ENCODE assay signal across 8 mouse cellular contexts in the genomic region with DNA sequence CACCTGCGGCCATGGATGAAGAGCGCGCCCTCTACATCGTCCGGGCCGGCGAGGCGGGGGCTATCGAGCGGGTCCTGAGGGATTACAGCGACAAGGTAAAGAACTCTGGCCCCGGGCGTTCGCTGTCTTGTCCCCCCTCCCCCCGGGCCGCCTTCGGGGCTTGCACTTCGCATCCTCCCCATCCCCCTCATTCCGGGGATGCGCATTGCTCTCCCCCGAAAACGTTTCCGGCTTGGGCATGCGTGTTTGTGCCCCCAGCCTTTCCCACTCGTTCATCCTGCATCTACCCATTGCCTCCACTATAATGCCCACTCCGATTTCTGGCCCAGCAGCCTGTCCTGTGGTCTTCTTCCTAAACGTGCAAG. TPM values are rescaled to one million over a fixed set of nuclear protein-coding genes. Genes with fewer than 3 reads are reported as not detected.
DNase-seq lines count a peak whose midpoint lies in the region; ATAC-seq and TF ChIP-seq lines count a peak whose summit lies in the region.

No protein-coding gene starts in this region.

- 0 out of 2 replicates have a peak, but pooled peaks cover 8% of the 10 kb centered on the region for H3K4me1 ChIP-seq in heart, postnatal 0 days (ENCODE audit: control insufficient read depth, insufficient read depth)
- H3K4me1 ChIP-seq in CH12.LX (ENCODE audit: control insufficient read depth in 1 of 2, insufficient read depth in 2 of 2): peaks cover 0 to 19% of the 10 kb centered on the region in 2 experiments; a peak in 2 of 4 replicates
- peaks cover 13% of the 10 kb centered on the region for H3K4me1 ChIP-seq in intestine, embryonic 14.5 days (replicated peaks; ENCODE audit: control insufficient read depth, insufficient read depth, low read length)
- H3K4me1 ChIP-seq in midbrain, embryonic 12.5 days: peaks cover 15% of the 10 kb centered on the region

- H3K27me3 ChIP-seq in heart, postnatal 0 days (ENCODE audit: control insufficient read depth, insufficient read depth, low read length): no peaks in the 10 kb centered on the region
- H3K27me3 ChIP-seq in CH12.LX (replicated peaks): no peaks in the 10 kb centered on the region
- no peaks in the 10 kb centered on the region for H3K27me3 ChIP-seq in intestine, embryonic 14.5 days (replicated peaks; ENCODE audit: control insufficient read depth, insufficient read depth, low read length)
- H3K27me3 ChIP-seq in midbrain, embryonic 12.5 days: no peaks in the 10 kb centered on the region

- H3K4me3 ChIP-seq in heart, postnatal 0 days (ENCODE audit: low read depth, low read length): peak overlapping the region; percentile 97
- peak overlapping the region; percentile 76 to 85 (median 82) for H3K4me3 ChIP-seq in CH12.LX (replicated peaks in 1 of 3; ENCODE audit: low read depth in 2 of 3, low read length in 2 of 3, poor library complexity in 1 of 3)
- H3K4me3 ChIP-seq in intestine, embryonic 14.5 days (ENCODE audit: low read depth, low read length): peak overlapping the region; percentile 72
- H3K4me3 ChIP-seq in midbrain, embryonic 12.5 days: peak overlapping the region; percentile 83

- no peak for TF ChIP-seq CTCF in heart, postnatal 0 days (IDR thresholded peaks at IDR 0.05; ENCODE audit: low read depth)
- no peak for TF ChIP-seq CTCF in CH12.LX (conservative IDR thresholded peaks at IDR 0.05 in 1 of 2, IDR thresholded peaks at IDR 0.05 in 1 of 2; ENCODE audit: low read depth in 2 of 2, low read length in 2 of 2)

- ATAC-seq in heart, postnatal 0 days (ENCODE audit: insufficient read depth, low read depth): no peak
- no peak; the same call in 1 of the 2 replicates for ATAC-seq in intestine, embryonic 14.5 days (replicated peaks; ENCODE audit: low FRiP score, low TSS enrichment, low read depth)
- no peak; the same call in 1 of the 2 replicates for ATAC-seq in midbrain, embryonic 12.5 days (ENCODE audit: low FRiP score, low read depth)

- peak overlapping the region; percentile 92 for H3K9ac ChIP-seq in heart, postnatal 0 days (replicated peaks; ENCODE audit: low read depth, low read length)
- H3K9ac ChIP-seq in CH12.LX (ENCODE audit: insufficient read depth, low read depth): peak overlapping the region; percentile 77
- H3K9ac ChIP-seq in intestine, embryonic 14.5 days (ENCODE audit: low read length): peak overlapping the region; percentile 77
- peak overlapping the region; percentile 86 for H3K9ac ChIP-seq in midbrain, embryonic 12.5 days (replicated peaks)

- H3K36me3 ChIP-seq in heart, postnatal 0 days (replicated peaks; ENCODE audit: control insufficient read depth, insufficient read depth, low read length): no peaks in the 10 kb centered on the region
- peaks cover 0 to 19% of the 10 kb centered on the region in 2 experiments for H3K36me3 ChIP-seq in CH12.LX (replicated peaks in 1 of 2; ENCODE audit: control insufficient read depth in 1 of 2, insufficient read depth in 1 of 2, low read length in 1 of 2)
- H3K36me3 ChIP-seq in intestine, embryonic 14.5 days (ENCODE audit: control insufficient read depth, insufficient read depth, low read length): no peaks in the 10 kb centered on the region
- H3K36me3 ChIP-seq in midbrain, embryonic 12.5 days: no peaks in the 10 kb centered on the region

- H3K27ac ChIP-seq in heart, postnatal 0 days (ENCODE audit: low read depth): peak overlapping the region; percentile 94
- H3K27ac ChIP-seq in CH12.LX (ENCODE audit: insufficient read depth, low read depth): peak overlapping the region; percentile 20; the same call in 1 of the 2 replicates
- peak overlapping the region; percentile 98 for H3K27ac ChIP-seq in intestine, embryonic 14.5 days (ENCODE audit: low read depth)
- peak overlapping the region; percentile 92 for H3K27ac ChIP-seq in midbrain, embryonic 12.5 days (replicated peaks)

- dilution Hi-C loops in CH12.LX (cut with MboI; ENCODE audit: extremely low pct_ligation_motif_present, extremely low pct_unique_long_range_greater_than_20kb, low sequenced_read_pairs): no loop called here

- TF ChIP-seq EP300 in heart, postnatal 0 days (IDR thresholded peaks at IDR 0.05; ENCODE audit: low read depth): no peak
- TF ChIP-seq EP300 in CH12.LX (IDR thresholded peaks at IDR 0.05; ENCODE audit: low read length): no peak

- H3K9me3 ChIP-seq in heart, postnatal 0 days (replicated peaks; ENCODE audit: control insufficient read depth, low read length): no peaks in the 10 kb centered on the region
- H3K9me3 ChIP-seq in CH12.LX (replicated peaks; ENCODE audit: low read length): no peaks in the 10 kb centered on the region
- no peaks in the 10 kb centered on the region for H3K9me3 ChIP-seq in intestine, embryonic 14.5 days (ENCODE audit: control insufficient read depth, low read length)
- H3K9me3 ChIP-seq in midbrain, embryonic 12.5 days: no peaks in the 10 kb centered on the region

- H3K4me2 ChIP-seq in heart, postnatal 0 days (ENCODE audit: low read depth, low read length): peak overlapping the region; percentile 93
- peak overlapping the region; percentile 92 for H3K4me2 ChIP-seq in CH12.LX (ENCODE audit: insufficient read depth, low read depth, poor library complexity, severe bottlenecking)
- peak overlapping the region; percentile 72 for H3K4me2 ChIP-seq in intestine, embryonic 14.5 days (ENCODE audit: low read length)
- peak overlapping the region; percentile 84 for H3K4me2 ChIP-seq in midbrain, embryonic 12.5 days (replicated peaks)

- no peak for TF ChIP-seq RAD21 in CH12.LX (IDR thresholded peaks at IDR 0.05; ENCODE audit: low read depth, low read length)

- WGBS in heart, postnatal 0 days: 0% methylated on average over 27 of the region's 27 CpGs
- 0% methylated on average over 17 of the region's 27 CpGs for WGBS in intestine, embryonic 14.5 days
- WGBS in midbrain, embryonic 12.5 days: under 1% methylated on average over 13 of the region's 27 CpGs

- no peak for DNase-seq in heart, postnatal 0 days (ENCODE audit: low spot score)
- DNase-seq in heart, postnatal 10 days: no peak
- DNase-seq in CH12.LX (ENCODE audit: extremely low read depth): no peak
- peak; percentile 47 for DNase-seq in brain, embryonic 18.5 days (ENCODE audit: low read depth, low spot score)
- DNase-seq in intestine, embryonic 14.5 days (ENCODE audit: low spot score): no peak
- no peak for DNase-seq in cerebellum, adult 9-10 months
- no peak for DNase-seq in adrenal gland, postnatal 14 days

- in situ Hi-C loops in CH12.LX (cut with MboI; ENCODE audit: low pct_ligation_motif_present, low pct_unique_long_range_greater_than_20kb, low sequenced_read_pairs): no loop called here

- TF ChIP-seq POLR2A in CH12.LX (IDR thresholded peaks at IDR 0.05; ENCODE audit: low read depth, low read length): no peak

- intact Hi-C loops in heart, postnatal 10 days (cut with DNase I): loop anchor here (2.0 to 5.0 kb wide), 3 partner anchors 51 to 205 kb away; no protein-coding TSS in a partner anchor

- H3K79me2 ChIP-seq in CH12.LX (replicated peaks; ENCODE audit: control insufficient read depth, extremely low read depth, insufficient read depth, poor library complexity, severe bottlenecking): peaks cover 13% of the 10 kb centered on the region; the same call in 1 of the 2 replicates

TF ChIP-seq in CH12.LX, 34 proteins besides CTCF, POLR2A, EP300 and RAD21:
- TF ChIP-seq MXI1 (IDR thresholded peaks at IDR 0.05; ENCODE audit: low read depth, low read length) (0 out of 2 replicates have a peak, but pooled peaks have one; percentile 0), BHLHE40 (IDR thresholded peaks at IDR 0.05; ENCODE audit: low read depth, low read length) (peak; percentile 43; the same call in 1 of the 2 replicates), MAFK (IDR thresholded peaks at IDR 0.05; ENCODE audit: insufficient replicate concordance, low read length) (no peak), NRF1 (IDR thresholded peaks at IDR 0.05; ENCODE audit: low read depth, low read length) (peak; percentile 78), JUND (conservative IDR thresholded peaks at IDR 0.05; ENCODE audit: low read depth, low read length) (no peak)

RNA-seq across cellular contexts. Expression of gene Ric8b, which starts 0.3 kb away (rescaled TPM):
- total RNA-seq in heart, postnatal 0 days (2014; rRNA removed; ENCODE audit: low replicate concordance): 18.3 and 22.7 TPM in 2 replicates
- polyA plus RNA-seq in heart, postnatal 0 days (2015; fragmentation: Nextera tagmentation; extraction: Ambion mirVana): 10.5 and 12.8 TPM in 2 replicates
- 10 to 100 TPM; 22.3 to 26.9 TPM for total RNA-seq in heart, postnatal 10 days (2021)
- total RNA-seq in CH12.LX (2012; rRNA removed): 4.8 and 5.7 TPM in 2 replicates
- total RNA-seq in CH12.LX (2014; rRNA removed): 6.3 and 6.6 TPM in 2 replicates
- 6.8 and 9.4 TPM in 2 replicates for polyA plus RNA-seq in CH12.LX (2012; ENCODE audit: insufficient read length, low read depth)
- polyA plus RNA-seq in intestine, embryonic 14.5 days (2014; fragmentation: Nextera tagmentation; extraction: Ambion mirVana): 21.2 and 23.3 TPM in 2 replicates
- polyA plus RNA-seq in midbrain, embryonic 12.5 days (2016; fragmentation: Nextera tagmentation; extraction: Ambion mirVana): 37.2 and 37.6 TPM in 2 replicates
- total RNA-seq in adrenal gland, postnatal 14 days (2021): 28.4 and 33.1 TPM in 2 replicates

Comparison
In these comparisons a context has a peak if more than half of its experiments do, and no peak if none do; other contexts are left out.
1. H3K27ac ChIP-seq: peak in every context shown above with its lines; median percentile 98 in intestine, embryonic 14.5 days; 94 in heart, postnatal 0 days; 92 in midbrain, embryonic 12.5 days; 20 in CH12.LX.